Mouse (Mus musculus): ENCODE measurements around the gene Gstz1. TPM values are rescaled to one million over a fixed set of nuclear protein-coding genes. Genes with fewer than 3 reads are reported as not detected.

Gstz1 gene
- polyA plus RNA-seq (2016; fragmentation: Nextera tagmentation; extraction: Ambion mirVana), result 25.6 and 31.3 TPM in 2 replicates

DNA sequence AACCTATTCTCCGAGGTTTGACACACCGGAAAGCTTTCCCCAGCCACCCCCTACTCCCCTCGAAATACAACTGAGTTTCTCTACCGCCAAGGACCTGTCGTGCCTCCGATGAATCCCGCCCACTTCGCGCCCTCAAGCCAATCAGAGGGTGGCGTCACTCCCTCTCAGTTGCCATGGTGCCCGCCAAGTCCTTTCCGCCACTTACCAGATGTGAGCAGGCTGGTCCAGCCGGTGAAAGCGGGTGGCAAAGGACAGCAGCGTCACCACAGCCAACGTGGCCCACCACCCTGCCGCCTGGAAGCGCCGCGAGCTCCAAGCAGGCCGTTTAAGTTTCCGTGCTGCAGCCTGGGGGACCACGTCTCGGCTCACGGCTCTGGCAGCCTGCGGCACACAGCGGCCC lies at the start of gene Gstz1:
Gstz1 (plus strand) TSS at position 200 of the 400 bp plus-strand sequence.
- Histone ChIP-seq H3K27ac (peak within 1 kb of the TSS; percentile 97), H3K4me3 (peak within 1 kb of the TSS; percentile 81), H3K9me3 (replicated peaks) (no peaks in the 10 kb centered on the region), H3K4me1 (peaks cover 16% of the 10 kb centered on the region), H3K36me3 (peaks cover 9% of the 10 kb centered on the region), H3K27me3 (ENCODE audit: low read depth, poor library complexity, severe bottlenecking) (no peaks in the 10 kb centered on the region)
- peak; percentile 92 for DNase-seq (ENCODE audit: low spot score)
- under 1% methylated on average over 27 of the region's 27 CpGs for WGBS

GRCm38 (mm10) chr12:87100331-87100730 lies 46.6 kb upstream of the Gstz1 start:
- H3K36me3 ChIP-seq, result no peaks in the 10 kb centered on the region
- H3K4me1 ChIP-seq, result peaks cover 12% of the 10 kb centered on the region
- WGBS, result 86% methylated on average over 4 of the region's 4 CpGs
- peaks cover 56% of the 10 kb centered on the region for H3K27me3 ChIP-seq (ENCODE audit: low read depth, poor library complexity, severe bottlenecking)
- H3K27ac ChIP-seq, result no peak overlapping the region
- no peak for DNase-seq (ENCODE audit: low spot score)
- no peaks in the 10 kb centered on the region for H3K9me3 ChIP-seq (replicated peaks)
- H3K4me3 ChIP-seq, result no peak overlapping the region

DNA sequence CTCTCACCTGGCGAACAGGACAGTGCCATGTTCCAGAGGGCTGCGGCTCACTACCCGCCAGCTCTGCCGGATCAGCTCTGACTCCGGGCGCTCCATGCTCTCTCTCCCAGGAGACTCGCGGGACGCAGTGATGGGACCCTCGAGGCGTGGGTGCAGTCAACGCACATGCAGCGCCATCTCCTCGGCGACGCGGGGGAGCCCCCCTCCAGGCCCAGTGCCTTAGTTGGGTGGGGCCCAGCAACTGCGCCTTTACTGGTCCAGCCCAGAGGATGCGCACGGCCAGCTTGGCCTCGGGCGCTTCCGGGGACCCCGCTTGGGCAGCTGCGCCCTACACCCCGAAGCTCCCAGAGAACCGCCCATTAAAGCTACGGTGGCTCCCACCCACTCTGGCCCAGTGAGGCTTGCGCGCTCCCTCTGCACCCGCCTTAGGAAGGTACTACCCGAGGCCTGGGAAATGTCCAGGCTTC lies 44.8 kb upstream of the Gstz1 start, which contains the start of gene Ngb:
Ngb (minus strand) TSS at position 375 of the 467 bp plus-strand sequence.
- Histone ChIP-seq H3K27ac (no peak within 1 kb of the TSS), H3K4me3 (peak within 1 kb of the TSS; percentile 39), H3K4me1 (peaks cover 16% of the 10 kb centered on the region), H3K9me3 (replicated peaks) (no peaks in the 10 kb centered on the region), H3K27me3 (ENCODE audit: low read depth, poor library complexity, severe bottlenecking) (peaks cover 56% of the 10 kb centered on the region), H3K36me3 (no peaks in the 10 kb centered on the region)
- WGBS, result 6% methylated on average over 32 of the region's 32 CpGs
- DNase-seq (ENCODE audit: low spot score), result no peak

GRCm38 (mm10) chr12:87103471-87103870 lies 43.5 kb upstream of the Gstz1 start:
- peaks cover 52% of the 10 kb centered on the region for H3K27me3 ChIP-seq (ENCODE audit: low read depth, poor library complexity, severe bottlenecking)
- no peak overlapping the region for H3K27ac ChIP-seq
- H3K4me3 ChIP-seq, result no peak overlapping the region
- 0 out of 2 replicates have a peak, but pooled peaks cover 4% of the 10 kb centered on the region for H3K36me3 ChIP-seq
- H3K4me1 ChIP-seq, result peaks cover 21% of the 10 kb centered on the region
- no peaks in the 10 kb centered on the region for H3K9me3 ChIP-seq (replicated peaks)
- 94% methylated on average over 4 of the region's 4 CpGs for WGBS
- no peak for DNase-seq (ENCODE audit: low spot score)

DNA sequence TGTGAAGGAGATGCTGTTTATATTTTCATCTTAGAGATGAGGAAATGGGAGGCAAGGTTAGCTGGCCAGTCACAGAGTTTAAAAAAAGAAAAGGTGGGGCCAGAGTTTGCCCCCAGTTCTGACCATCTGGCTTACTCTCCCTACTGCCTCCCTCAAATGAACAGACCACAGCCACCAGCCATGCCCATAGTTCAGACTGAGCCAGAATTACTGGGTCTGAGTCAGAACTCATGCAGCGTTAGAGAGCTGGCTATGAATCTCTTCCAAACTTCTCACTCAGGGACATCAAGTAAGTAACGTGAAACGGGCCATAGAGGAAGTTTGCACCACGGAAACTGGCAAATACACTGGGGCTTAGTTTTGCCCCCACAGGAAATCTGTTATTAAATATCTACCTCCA lies 42.2 kb upstream of the Gstz1 start:
- WGBS, result 87% methylated on average over 4 of the region's 4 CpGs
- peaks cover 14% of the 10 kb centered on the region; the same call in 1 of the 2 replicates for H3K36me3 ChIP-seq
- H3K4me3 ChIP-seq, result no peak overlapping the region
- no peaks in the 10 kb centered on the region for H3K9me3 ChIP-seq (replicated peaks)
- peaks cover 47% of the 10 kb centered on the region for H3K27me3 ChIP-seq (ENCODE audit: low read depth, poor library complexity, severe bottlenecking)
- DNase-seq (ENCODE audit: low spot score), result no peak
- H3K4me1 ChIP-seq, result peaks cover 21% of the 10 kb centered on the region
- H3K27ac ChIP-seq, result no peak overlapping the region

DNA sequence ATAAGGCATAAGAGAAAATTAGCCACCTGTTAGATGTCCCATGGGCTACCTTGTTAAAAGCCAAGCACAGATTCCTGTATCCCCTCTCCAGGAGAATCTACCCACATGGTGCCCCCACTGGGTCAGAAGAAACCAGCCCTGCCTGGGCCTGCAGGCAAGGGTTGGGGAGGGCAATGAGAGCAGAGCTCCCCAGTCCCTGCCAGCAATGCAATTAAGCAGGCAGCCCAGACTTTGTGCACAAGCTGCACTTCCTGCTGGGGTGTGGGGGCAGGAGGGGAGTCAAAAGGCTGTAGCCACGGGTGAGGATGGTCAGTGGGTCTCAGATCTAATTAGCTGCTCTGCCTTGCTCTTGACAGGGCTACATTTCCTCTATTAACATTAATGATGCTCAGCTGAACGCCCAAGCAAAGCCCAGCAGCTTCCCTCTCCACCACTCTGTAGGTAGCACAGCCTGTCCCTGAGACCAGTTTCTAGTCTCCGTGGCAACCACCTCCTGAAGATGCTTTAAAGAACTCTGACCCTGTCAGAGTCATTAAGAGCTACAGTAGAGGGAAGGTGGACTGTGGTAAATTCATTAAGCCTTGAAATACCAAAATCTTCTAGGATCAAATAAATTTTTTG lies 39.5 kb upstream of the Gstz1 start:
- DNase-seq (ENCODE audit: low spot score), result no peak
- 38% methylated on average over 3 of the region's 3 CpGs for WGBS
- peaks cover 20% of the 10 kb centered on the region for H3K27me3 ChIP-seq (ENCODE audit: low read depth, poor library complexity, severe bottlenecking)
- peaks cover 30% of the 10 kb centered on the region for H3K36me3 ChIP-seq
- no peak overlapping the region for H3K27ac ChIP-seq
- no peaks in the 10 kb centered on the region for H3K9me3 ChIP-seq (replicated peaks)
- H3K4me3 ChIP-seq, result no peak overlapping the region
- H3K4me1 ChIP-seq, result peaks cover 9% of the 10 kb centered on the region

DNA sequence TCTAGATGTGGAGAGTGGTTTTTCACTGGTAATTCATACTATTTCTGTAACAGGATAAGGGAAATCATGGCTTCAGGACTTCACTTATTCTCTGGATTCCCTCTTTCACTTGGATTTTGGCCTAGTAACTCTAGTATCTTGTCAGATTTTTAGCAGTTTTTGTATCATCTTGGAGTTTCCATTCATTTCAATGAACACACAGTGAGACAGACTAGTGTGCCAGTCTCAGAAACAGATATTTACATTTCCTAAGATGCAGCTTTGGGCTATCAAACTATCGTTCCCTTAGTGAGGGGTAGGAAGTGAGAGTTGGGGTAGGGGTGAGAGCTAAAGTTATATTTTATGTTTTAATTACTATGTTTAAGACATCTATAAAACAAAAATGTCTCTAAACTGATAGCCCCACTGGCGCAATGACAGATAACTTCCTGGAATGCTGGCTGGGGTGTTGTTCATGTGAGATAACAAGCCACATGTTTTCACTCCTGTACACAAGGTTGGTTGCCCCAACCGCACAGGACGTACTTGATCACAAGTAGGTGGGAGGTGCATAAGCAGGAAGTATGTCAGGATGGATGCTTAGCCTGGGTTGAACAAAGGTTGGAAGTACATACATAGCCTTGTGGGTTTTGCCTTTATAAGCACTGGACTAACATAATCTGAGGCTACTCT lies 24.9 kb upstream of the Gstz1 start:
- Histone ChIP-seq H3K9me3 (replicated peaks) (no peaks in the 10 kb centered on the region), H3K27me3 (ENCODE audit: low read depth, poor library complexity, severe bottlenecking) (no peaks in the 10 kb centered on the region), H3K4me1 (no peaks in the 10 kb centered on the region), H3K36me3 (peaks cover 54% of the 10 kb centered on the region), H3K4me3 (no peak overlapping the region), H3K27ac (no peak overlapping the region)
- 90% methylated on average over 4 of the region's 4 CpGs for WGBS
- DNase-seq (ENCODE audit: low spot score), result no peak

- H3K9me3 ChIP-seq (replicated peaks), result no peaks in the 10 kb centered on the region
- H3K36me3 ChIP-seq, result peaks cover 66% of the 10 kb centered on the region
- H3K4me3 ChIP-seq, result no peak overlapping the region
- H3K4me1 ChIP-seq, result no peaks in the 10 kb centered on the region
- H3K27ac ChIP-seq, result no peak overlapping the region
- WGBS, result 69% methylated on average over 4 of the region's 4 CpGs
- DNase-seq (ENCODE audit: low spot score), result no peak
- H3K27me3 ChIP-seq (ENCODE audit: low read depth, poor library complexity, severe bottlenecking), result no peaks in the 10 kb centered on the region
Observed at GRCm38 (mm10) chr12:87127256-87127655, 19.7 kb upstream of the Gstz1 start.

DNA sequence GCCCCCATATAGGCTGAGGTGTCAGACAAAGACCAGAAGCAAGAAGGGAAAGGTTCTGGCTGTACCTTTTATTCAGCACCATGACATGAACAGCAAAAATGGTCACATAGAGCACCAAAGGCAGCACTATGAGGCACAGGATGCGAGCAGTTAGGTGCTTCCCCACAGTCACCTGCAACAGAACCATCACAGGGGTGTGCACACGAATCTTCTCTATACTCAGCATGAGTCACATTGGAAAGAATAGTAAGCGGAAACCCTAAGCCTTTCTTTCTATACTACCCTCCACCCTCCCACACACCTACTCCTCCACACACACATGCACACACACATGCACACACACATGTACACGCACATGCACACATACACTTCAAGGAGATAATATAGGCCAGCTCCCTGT lies 16.7 kb upstream of the Gstz1 start:
- Histone ChIP-seq H3K27me3 (ENCODE audit: low read depth, poor library complexity, severe bottlenecking) (no peaks in the 10 kb centered on the region), H3K27ac (no peak overlapping the region), H3K9me3 (replicated peaks) (no peaks in the 10 kb centered on the region), H3K36me3 (peaks cover 61% of the 10 kb centered on the region), H3K4me3 (no peak overlapping the region), H3K4me1 (no peaks in the 10 kb centered on the region)
- no peak for DNase-seq (ENCODE audit: low spot score)
- 87% methylated on average over 4 of the region's 4 CpGs for WGBS

DNA sequence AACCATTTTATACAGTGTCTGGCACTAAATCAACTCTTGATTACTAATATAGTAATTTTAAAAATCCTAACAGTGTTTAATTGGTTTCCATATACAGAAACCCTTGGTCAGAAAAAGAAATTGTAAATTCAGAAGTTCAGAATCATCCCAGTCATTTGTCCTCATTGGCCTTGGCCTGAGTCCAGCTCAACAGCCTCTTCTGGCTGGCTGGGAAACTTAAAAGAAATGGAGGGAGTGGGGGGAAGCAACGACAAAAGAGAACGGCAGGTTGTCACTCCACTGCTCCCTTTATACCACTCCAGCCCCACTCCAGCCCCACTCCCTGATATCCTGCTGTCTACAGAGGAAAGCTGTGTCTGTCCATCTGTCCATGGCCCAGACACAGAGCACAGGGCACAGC lies 15.8 kb upstream of the Gstz1 start:
- no peaks in the 10 kb centered on the region for H3K9me3 ChIP-seq (replicated peaks)
- 91% methylated on average over 2 of the region's 2 CpGs for WGBS
- no peaks in the 10 kb centered on the region for H3K4me1 ChIP-seq
- no peak overlapping the region for H3K27ac ChIP-seq
- DNase-seq (ENCODE audit: low spot score), result no peak
- H3K27me3 ChIP-seq (ENCODE audit: low read depth, poor library complexity, severe bottlenecking), result no peaks in the 10 kb centered on the region
- no peak overlapping the region for H3K4me3 ChIP-seq
- H3K36me3 ChIP-seq, result peaks cover 61% of the 10 kb centered on the region

GRCm38 (mm10) chr12:87131619-87132018 lies 15.3 kb upstream of the Gstz1 start:
- Histone ChIP-seq H3K36me3 (peaks cover 61% of the 10 kb centered on the region), H3K4me3 (no peak overlapping the region), H3K9me3 (replicated peaks) (no peaks in the 10 kb centered on the region), H3K4me1 (no peaks in the 10 kb centered on the region), H3K27ac (no peak overlapping the region), H3K27me3 (ENCODE audit: low read depth, poor library complexity, severe bottlenecking) (no peaks in the 10 kb centered on the region)
- WGBS, result 70% methylated on average over 3 of the region's 3 CpGs
- DNase-seq (ENCODE audit: low spot score), result no peak

GRCm38 (mm10) chr12:87132210-87132609 lies 14.8 kb upstream of the Gstz1 start:
- H3K4me3 ChIP-seq, result no peak overlapping the region
- no peak for DNase-seq (ENCODE audit: low spot score)
- peaks cover 59% of the 10 kb centered on the region for H3K36me3 ChIP-seq
- no peak overlapping the region for H3K27ac ChIP-seq
- H3K9me3 ChIP-seq (replicated peaks), result no peaks in the 10 kb centered on the region
- no peaks in the 10 kb centered on the region for H3K4me1 ChIP-seq
- WGBS, result 94% methylated on average over 6 of the region's 6 CpGs
- H3K27me3 ChIP-seq (ENCODE audit: low read depth, poor library complexity, severe bottlenecking), result no peaks in the 10 kb centered on the region

- peaks cover 59% of the 10 kb centered on the region for H3K36me3 ChIP-seq
- H3K27ac ChIP-seq, result no peak overlapping the region
- H3K9me3 ChIP-seq (replicated peaks), result no peaks in the 10 kb centered on the region
- no peaks in the 10 kb centered on the region for H3K27me3 ChIP-seq (ENCODE audit: low read depth, poor library complexity, severe bottlenecking)
- WGBS, result 89% methylated on average over 9 of the region's 9 CpGs
- H3K4me1 ChIP-seq, result no peaks in the 10 kb centered on the region
- no peak for DNase-seq (ENCODE audit: low spot score)
- no peak overlapping the region for H3K4me3 ChIP-seq
Observed at GRCm38 (mm10) chr12:87132784-87133183, 14.2 kb upstream of the Gstz1 start.
